Mouse (Mus musculus) limb, embryonic 10.5 days (tissue): Measurements from ENCODE around the gene Basp1. TPM values are rescaled to one million over a fixed set of nuclear protein-coding genes. Genes with fewer than 3 reads are reported as not detected.

Source experiments
- DNase-seq: peaks from one replicate; pipeline ENCODE4 v3.0.0-alpha.2; 2017; ENCODE audit warnings: low spot score
- H3K27ac ChIP-seq: fragments of 300-500 bp; sonication (generic); 2 replicates; pipeline ENCODE4 v1.5.1; 2016; ENCODE audit warnings: mild to moderate bottlenecking
- H3K27me3 ChIP-seq: fragments of 300-500 bp; sonication (generic); 2 replicates; pipeline ENCODE4 v1.6.1; 2016; ENCODE audit warnings: low read depth, mild to moderate bottlenecking; ENCODE audit not compliant: poor library complexity, severe bottlenecking
- H3K36me3 ChIP-seq: fragments of 300-500 bp; sonication (generic); 2 replicates; pipeline ENCODE4 v1.6.1; 2016; ENCODE audit warnings: mild to moderate bottlenecking, moderate library complexity
- H3K4me1 ChIP-seq: fragments of 300-500 bp; sonication (generic); 2 replicates; pipeline ENCODE4 v1.6.1; 2016
- H3K4me3 ChIP-seq: fragments of 300-500 bp; sonication (generic); 2 replicates; pipeline ENCODE4 v1.5.1; 2016; ENCODE audit warnings: mild to moderate bottlenecking, moderate library complexity
- H3K9me3 ChIP-seq: fragments of 300-500 bp; sonication (generic); replicated peaks from 2 replicates; pipeline ENCODE4 v1.6.1; 2016; ENCODE audit warnings: mild to moderate bottlenecking
- WGBS: fragments of 180-500 bp; shearing (Covaris S2); methylation state at CpG from one replicate; pipeline ENCODE4 v1.1.7; 2016; 5-methylcytosine and 5-hydroxymethylcytosine counted together
- polyA plus RNA-seq: library from polyadenylated mRNA; unstranded; fragments of >200 nt; fragmentation: Nextera tagmentation; extraction: Ambion mirVana; gene quantifications from 2 replicates; pipeline ENCODE4 v1.2.1, GENCODE M21; 2016

Gene Basp1
- polyA plus RNA-seq, 1 experiment from 2014 or later = 41.1 TPM

DNA sequence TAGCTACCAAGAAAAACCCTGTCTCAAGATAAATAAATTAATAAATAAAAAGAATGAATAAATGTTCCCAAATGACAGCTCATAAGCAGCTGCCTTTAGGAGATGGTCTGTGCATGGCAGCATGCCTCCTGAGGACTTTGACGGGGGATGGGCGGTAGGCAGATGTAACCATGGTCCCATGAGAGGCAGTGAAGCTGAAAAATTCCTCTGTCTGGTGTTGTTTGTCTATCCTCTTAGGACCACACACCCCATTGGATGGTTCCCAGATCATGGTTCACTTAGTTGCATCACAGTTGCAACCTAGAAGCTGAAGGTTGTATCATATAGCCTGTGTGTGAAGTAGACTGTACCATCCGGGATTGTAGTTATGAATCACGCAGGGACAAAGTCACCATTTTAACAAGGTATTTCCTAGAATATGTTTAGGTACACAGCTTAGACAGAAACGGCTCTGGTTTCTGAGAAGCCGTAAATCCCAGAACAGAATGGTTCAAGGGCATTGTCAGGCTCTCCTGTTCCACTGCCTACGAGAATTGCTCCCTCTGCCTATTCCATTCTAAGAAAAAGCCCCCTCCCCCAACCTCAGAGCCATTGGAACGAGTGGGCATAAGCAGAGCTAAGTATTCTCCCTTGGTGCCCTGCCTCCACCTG lies 29.7 kb upstream of the Basp1 start:
- no peak overlapping the region for H3K4me3 ChIP-seq
- 76% methylated on average over 8 of the region's 8 CpGs for WGBS
- no peaks in the 10 kb centered on the region for H3K27me3 ChIP-seq
- no peaks in the 10 kb centered on the region for H3K9me3 ChIP-seq
- DNase-seq = no peak
- peaks cover 53% of the 10 kb centered on the region for H3K4me1 ChIP-seq
- H3K36me3 ChIP-seq = no peaks in the 10 kb centered on the region
- H3K27ac ChIP-seq = no peak overlapping the region

DNA sequence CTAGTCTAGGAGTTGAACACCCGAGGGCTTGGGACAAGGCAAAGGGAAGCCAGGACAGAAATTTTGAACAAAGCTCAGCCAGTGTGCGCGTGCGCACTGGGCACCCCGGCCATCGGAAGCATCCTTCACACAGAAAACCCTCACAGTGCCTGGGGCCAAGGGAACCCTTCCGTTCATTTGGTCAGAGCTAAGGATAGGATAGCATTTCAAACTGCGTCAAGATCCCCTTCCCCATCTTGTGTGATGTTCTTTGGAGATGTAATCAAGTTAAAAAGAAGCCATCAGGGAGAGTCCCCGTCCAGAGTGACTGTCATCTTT lies 28.3 kb upstream of the Basp1 start:
- DNase-seq = peak; percentile 33
- no peaks in the 10 kb centered on the region for H3K9me3 ChIP-seq
- H3K27ac ChIP-seq = peak overlapping the region; percentile 58; the same call in 1 of the 2 replicates
- 80% methylated on average over 9 of the region's 9 CpGs for WGBS
- H3K4me1 ChIP-seq = peaks cover 49% of the 10 kb centered on the region
- no peaks in the 10 kb centered on the region for H3K36me3 ChIP-seq
- no peak overlapping the region for H3K4me3 ChIP-seq
- H3K27me3 ChIP-seq = no peaks in the 10 kb centered on the region

DNA sequence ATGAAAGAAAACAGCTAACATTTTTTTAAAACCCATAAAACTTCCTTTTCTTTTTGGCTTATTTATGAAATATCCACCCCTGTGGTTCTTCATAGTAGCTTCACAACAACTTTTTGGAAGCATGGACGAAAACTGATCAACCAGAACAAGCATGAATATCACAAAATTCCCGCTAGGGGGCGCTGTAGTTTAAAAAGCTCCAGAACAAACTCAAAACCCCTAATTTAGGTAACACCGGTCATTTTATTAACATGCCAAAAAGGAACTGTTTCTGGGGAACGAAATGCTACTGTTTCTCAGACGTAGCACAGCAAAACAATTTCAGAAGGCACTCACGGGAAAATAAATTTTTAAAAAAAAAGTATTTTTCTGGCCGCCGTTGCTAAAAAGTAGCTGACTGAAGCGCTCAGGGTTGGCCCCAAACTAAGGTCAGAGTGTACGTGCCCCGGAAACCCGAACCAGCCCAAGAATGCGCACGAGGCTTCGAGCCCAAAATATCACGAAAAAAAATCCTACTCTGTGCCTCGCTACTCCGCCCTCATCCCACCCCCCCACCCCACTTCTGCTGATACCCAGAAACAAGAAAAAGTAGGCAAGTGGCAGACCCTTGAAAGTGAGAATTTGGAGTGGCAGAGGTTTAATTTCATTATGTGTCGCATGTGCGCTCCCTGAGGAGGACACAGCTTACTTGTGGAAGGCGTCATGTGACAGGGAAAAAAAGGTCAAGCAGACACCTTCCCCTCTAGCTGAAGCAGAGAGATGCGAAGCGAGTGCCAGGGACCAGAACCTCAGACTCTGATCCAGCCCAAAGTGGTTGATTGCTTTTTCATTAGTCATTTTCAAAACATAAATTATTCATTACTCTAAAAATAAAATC lies 27.7 kb upstream of the Basp1 start:
- peak; percentile 87 for DNase-seq
- peak overlapping the region; percentile 39 for H3K4me3 ChIP-seq
- WGBS = 14% methylated on average over 24 of the region's 24 CpGs

DNA sequence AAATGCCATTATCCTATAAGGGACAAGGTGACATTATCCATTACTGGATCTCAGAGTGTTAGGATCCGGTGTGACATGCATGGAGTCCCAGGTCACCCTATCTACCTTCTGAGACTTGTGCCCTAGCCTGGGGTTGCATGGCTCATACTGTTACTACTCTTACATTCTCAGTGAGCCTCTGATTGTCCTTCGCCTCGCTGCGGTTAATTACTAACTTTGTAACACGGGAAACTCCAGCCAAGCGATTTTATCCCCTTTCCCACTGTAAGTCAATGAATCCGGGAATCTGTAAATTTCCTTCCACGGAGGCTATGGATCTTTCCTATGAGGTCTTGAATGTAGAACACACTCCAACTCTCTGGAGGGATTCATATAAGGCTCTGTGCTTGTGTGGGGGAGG lies 26.8 kb upstream of the Basp1 start:
- Histone ChIP-seq H3K4me1 (peaks cover 34% of the 10 kb centered on the region), H3K27me3 (no peaks in the 10 kb centered on the region), H3K27ac (no peak overlapping the region), H3K4me3 (no peak overlapping the region), H3K9me3 (no peaks in the 10 kb centered on the region), H3K36me3 (no peaks in the 10 kb centered on the region)
- DNase-seq = peak; percentile 29
- WGBS = 90% methylated on average over 8 of the region's 8 CpGs

More for the DNA sequence above, 27.7 kb upstream of the Basp1 start:
- Histone ChIP-seq H3K9me3 (no peaks in the 10 kb centered on the region), H3K27me3 (no peaks in the 10 kb centered on the region), H3K4me1 (peaks cover 43% of the 10 kb centered on the region), H3K36me3 (no peaks in the 10 kb centered on the region), H3K27ac (peak overlapping the region; percentile 58; the same call in 1 of the 2 replicates)

DNA sequence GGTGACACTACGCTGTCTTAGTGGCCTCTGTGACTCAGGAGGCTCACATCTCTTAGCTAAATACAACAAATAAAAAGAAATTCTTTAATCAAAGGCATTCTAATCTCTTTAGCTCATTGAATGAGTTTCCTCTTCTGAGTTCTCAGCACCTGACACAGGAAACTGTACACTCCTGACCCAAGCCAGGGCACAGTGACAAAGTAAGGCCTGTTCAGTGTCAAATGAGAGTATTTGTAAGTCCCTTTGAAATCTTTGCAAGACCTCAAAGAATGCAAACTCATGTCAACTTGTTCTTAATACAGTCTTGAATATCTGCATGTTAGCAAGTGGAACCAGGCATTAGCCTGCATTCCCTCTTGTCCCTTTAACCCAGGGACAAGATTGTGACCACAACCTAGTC lies 18.8 kb upstream of the Basp1 start:
- Histone ChIP-seq H3K4me1 (peaks cover 5% of the 10 kb centered on the region; the same call in 1 of the 2 replicates), H3K9me3 (no peaks in the 10 kb centered on the region), H3K27ac (no peak overlapping the region), H3K27me3 (no peaks in the 10 kb centered on the region), H3K36me3 (no peaks in the 10 kb centered on the region), H3K4me3 (no peak overlapping the region)
- 78% methylated on average over 1 of the region's 1 CpGs for WGBS
- DNase-seq = no peak

DNA sequence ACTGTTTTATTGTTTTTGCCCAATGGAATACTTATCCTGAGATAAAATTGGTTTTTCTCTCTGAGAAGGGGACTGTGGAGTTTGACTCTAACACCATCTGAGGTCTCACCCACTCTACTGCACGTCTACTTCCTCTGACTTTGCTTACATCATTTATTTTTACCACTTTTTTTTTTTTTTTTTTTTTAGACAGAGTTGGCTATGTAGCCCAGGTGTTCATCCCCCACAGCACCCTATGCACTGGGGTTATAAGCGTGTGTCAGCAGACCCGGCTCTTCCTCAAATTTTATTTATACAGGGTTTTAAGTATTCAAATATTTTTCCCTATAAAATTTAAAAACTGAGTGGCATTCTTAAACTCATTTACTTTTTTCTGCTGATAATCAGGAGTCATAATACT lies 16.6 kb upstream of the Basp1 start:
- H3K27me3 ChIP-seq = no peaks in the 10 kb centered on the region
- WGBS = 84% methylated on average over 3 of the region's 3 CpGs
- no peaks in the 10 kb centered on the region for H3K9me3 ChIP-seq
- no peak overlapping the region for H3K27ac ChIP-seq
- no peaks in the 10 kb centered on the region for H3K36me3 ChIP-seq
- no peak overlapping the region for H3K4me3 ChIP-seq
- H3K4me1 ChIP-seq = peaks cover 5% of the 10 kb centered on the region; the same call in 1 of the 2 replicates
- no peak for DNase-seq

DNA sequence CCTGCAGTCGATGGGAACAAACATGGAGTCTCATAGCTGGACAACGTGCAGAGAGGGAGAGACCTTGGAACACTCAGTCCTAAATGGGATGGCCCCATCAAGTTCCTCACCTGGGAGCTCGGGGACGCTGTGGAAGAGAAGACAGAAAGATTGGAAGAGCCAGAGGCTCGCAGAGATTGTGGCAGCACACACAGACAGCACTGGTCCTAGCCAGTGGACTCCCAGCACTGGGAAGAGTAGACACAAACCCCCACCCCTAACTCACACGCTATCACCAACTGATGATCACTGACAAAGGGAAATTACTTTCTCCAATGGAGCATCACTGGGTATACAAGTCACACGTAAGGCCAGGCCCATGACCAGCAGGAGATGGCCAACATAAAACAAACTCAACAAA lies 15.4 kb upstream of the Basp1 start:
- Histone ChIP-seq H3K4me1 (peaks cover 5% of the 10 kb centered on the region; the same call in 1 of the 2 replicates), H3K27ac (no peak overlapping the region), H3K4me3 (no peak overlapping the region), H3K9me3 (no peaks in the 10 kb centered on the region), H3K36me3 (no peaks in the 10 kb centered on the region), H3K27me3 (no peaks in the 10 kb centered on the region)
- WGBS = 81% methylated on average over 7 of the region's 7 CpGs
- DNase-seq = no peak

DNA sequence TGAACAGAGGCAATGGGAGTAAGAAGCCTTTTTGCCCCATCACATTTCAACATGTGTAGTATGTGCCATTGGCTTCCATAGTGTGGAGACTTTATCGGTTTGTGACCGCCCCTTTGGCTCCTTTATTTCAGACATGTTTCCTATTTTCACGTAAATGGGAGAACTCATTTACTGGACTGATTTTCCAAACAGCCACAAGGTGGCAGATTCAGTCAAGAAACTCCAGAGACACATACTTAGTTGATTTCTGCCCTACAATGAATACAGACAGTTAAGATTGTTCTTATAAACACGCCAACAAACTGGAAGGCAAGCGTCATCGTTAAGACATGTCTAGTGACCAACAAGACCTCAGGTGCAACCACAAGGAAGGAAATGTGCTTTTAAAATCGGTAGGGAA lies 15.0 kb upstream of the Basp1 start:
- H3K4me3 ChIP-seq = no peak overlapping the region
- no peaks in the 10 kb centered on the region for H3K27me3 ChIP-seq
- peaks cover 1% of the 10 kb centered on the region; the same call in 1 of the 2 replicates for H3K4me1 ChIP-seq
- no peaks in the 10 kb centered on the region for H3K36me3 ChIP-seq
- 55% methylated on average over 7 of the region's 7 CpGs for WGBS
- H3K9me3 ChIP-seq = no peaks in the 10 kb centered on the region
- DNase-seq = no peak
- no peak overlapping the region for H3K27ac ChIP-seq

DNA sequence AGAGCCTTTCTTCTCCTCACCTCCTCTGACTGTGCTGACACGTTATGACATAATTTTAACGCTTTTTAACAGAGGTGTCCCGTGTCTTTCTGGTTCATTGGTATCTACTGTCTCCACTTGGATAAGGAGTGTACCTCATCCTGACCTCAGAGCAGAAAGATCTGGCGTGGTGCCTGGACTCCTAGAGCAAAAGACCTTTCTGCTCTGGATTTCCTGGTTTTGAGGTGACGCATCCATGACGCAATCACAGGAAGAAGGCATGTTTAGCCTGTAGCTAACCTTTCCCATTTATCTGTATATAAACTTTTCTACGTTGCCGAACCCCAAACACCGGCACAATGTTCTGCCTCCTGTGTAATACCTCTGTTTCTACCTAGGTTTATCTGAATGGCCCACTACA lies 6.7 kb upstream of the Basp1 start:
- Histone ChIP-seq H3K4me3 (no peak overlapping the region), H3K27ac (no peak overlapping the region), H3K36me3 (no peaks in the 10 kb centered on the region), H3K4me1 (peaks cover 6% of the 10 kb centered on the region; the same call in 1 of the 2 replicates), H3K9me3 (no peaks in the 10 kb centered on the region), H3K27me3 (no peaks in the 10 kb centered on the region; the same call in 1 of the 2 replicates)
- WGBS = 93% methylated on average over 9 of the region's 9 CpGs
- DNase-seq = no peak

DNA sequence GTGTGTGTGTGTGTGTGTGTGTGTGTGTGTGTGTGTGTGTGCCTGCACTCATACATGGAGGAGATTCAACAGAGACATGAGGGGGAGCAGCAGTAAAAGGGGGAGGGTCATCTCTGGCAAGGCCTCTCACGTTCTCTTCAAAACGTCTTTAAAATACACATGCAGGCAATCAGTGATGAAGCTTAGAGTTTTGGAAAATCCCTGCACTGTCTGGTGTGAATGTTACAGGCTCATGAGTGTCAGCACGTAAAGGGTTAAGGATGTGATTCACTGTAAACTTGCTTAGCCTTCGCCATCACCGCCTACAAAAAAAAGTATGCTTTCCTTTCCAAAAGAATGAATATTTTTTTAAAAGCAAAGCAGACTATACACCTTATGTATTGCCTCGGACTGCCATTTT lies 2.8 kb upstream of the Basp1 start:
- no peak for DNase-seq
- Histone ChIP-seq H3K9me3 (no peaks in the 10 kb centered on the region), H3K27me3 (no peaks in the 10 kb centered on the region; the same call in 1 of the 2 replicates), H3K4me1 (peaks cover 14% of the 10 kb centered on the region), H3K27ac (no peak overlapping the region), H3K4me3 (no peak overlapping the region), H3K36me3 (no peaks in the 10 kb centered on the region)
- 75% methylated on average over 6 of the region's 6 CpGs for WGBS

DNA sequence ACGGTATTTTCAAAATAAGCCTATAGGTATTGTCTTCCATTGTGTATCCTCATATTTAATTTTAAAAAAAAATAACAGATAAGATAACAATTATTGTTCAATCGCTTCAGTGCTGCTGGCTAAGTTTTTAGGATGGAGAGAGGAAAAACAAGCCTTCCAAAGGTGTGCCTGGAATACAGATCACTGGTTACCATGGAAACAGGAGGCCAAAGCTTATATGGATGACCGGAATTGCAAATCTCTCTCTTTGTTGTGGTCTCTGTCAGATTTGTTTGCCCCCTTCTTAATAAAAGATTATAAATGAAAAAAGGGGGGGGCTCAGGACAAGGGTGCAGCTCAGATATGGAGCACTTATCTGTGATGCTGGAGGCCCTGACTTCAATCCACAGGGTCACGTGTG lies 2.4 kb upstream of the Basp1 start:
- no peaks in the 10 kb centered on the region; the same call in 1 of the 2 replicates for H3K27me3 ChIP-seq
- H3K27ac ChIP-seq = no peak overlapping the region
- DNase-seq = no peak
- H3K4me3 ChIP-seq = no peak overlapping the region
- H3K4me1 ChIP-seq = peaks cover 18% of the 10 kb centered on the region
- H3K9me3 ChIP-seq = no peaks in the 10 kb centered on the region
- WGBS = 84% methylated on average over 4 of the region's 4 CpGs
- no peaks in the 10 kb centered on the region for H3K36me3 ChIP-seq

DNA sequence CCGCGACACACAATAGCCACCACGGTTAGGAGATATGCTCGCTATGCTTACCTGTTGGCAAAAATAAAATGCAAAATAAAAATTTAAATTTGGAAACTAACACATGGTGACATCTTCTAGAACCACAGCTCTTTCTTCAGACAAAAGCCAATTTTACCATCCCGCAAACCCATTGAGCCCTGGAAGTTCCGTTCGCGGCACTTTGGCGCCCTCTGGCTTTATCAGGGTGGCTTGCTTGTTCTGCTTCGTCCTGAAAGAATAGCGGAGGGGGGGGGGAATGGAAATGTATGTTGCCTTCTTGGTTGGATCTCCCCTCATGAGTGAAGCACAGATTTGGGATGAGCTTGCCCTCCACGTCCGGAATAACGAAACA lies 1.2 kb upstream of the Basp1 start:
- DNase-seq = peak; percentile 91
- peak overlapping the region; percentile 99 for H3K27ac ChIP-seq
- no peaks in the 10 kb centered on the region; the same call in 1 of the 2 replicates for H3K27me3 ChIP-seq
- peaks cover 19% of the 10 kb centered on the region for H3K4me1 ChIP-seq
- peak overlapping the region; percentile 98 for H3K4me3 ChIP-seq
- peaks cover 5% of the 10 kb centered on the region for H3K36me3 ChIP-seq
- under 1% methylated on average over 14 of the region's 14 CpGs for WGBS
- no peaks in the 10 kb centered on the region for H3K9me3 ChIP-seq

DNA sequence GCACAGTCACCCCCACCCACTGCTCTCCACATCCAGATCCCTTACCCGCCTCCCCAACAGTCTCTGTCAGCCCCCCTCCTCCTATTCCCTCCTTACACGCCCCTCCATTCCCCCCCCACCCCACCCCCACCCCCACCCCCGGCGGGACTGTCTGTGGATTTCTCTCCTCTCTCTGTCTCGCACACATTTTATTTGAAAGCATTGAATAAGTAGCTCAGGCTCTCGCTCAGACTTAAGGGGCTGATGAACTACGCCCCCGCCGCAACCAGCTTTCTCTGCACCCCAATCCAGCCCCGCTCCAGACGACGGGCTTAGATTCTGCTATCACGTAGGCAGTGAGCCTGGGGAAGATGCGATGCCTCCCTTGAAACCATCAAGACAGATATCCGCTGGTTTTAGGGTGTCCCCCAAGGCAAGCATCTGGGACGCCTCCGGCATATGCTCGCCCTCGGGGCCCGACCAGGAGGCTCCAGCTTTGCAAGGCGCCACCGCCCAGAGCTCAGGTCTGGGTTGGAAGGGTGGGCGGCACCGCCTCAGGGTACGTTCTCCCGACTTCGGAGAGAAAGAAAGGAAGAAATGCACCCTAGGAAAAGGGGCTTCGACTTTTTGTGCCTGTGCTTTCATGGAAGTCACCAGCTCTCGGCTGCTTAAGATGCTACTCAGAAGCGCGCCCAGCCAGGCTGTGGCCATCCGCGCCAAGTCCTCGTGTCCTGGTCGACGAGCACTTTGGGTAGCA lies 615 bp upstream of the Basp1 start:
- DNase-seq = peak; percentile 82
- no peaks in the 10 kb centered on the region; the same call in 1 of the 2 replicates for H3K27me3 ChIP-seq
- H3K9me3 ChIP-seq = no peaks in the 10 kb centered on the region
- under 1% methylated on average over 36 of the region's 36 CpGs for WGBS
- peaks cover 9% of the 10 kb centered on the region for H3K36me3 ChIP-seq
- peaks cover 19% of the 10 kb centered on the region for H3K4me1 ChIP-seq
- peak overlapping the region; percentile 98 for H3K4me3 ChIP-seq
- peak overlapping the region; percentile 99 for H3K27ac ChIP-seq
